Mouse (Mus musculus): ENCODE results near the gene Zfp189. TPM values are rescaled to one million over a fixed set of nuclear protein-coding genes. Genes with fewer than 3 reads are reported as not detected.

The Zfp189 gene
- polyA plus RNA-seq, 1 experiment from 2014 or later, result 3.5 TPM

DNA sequence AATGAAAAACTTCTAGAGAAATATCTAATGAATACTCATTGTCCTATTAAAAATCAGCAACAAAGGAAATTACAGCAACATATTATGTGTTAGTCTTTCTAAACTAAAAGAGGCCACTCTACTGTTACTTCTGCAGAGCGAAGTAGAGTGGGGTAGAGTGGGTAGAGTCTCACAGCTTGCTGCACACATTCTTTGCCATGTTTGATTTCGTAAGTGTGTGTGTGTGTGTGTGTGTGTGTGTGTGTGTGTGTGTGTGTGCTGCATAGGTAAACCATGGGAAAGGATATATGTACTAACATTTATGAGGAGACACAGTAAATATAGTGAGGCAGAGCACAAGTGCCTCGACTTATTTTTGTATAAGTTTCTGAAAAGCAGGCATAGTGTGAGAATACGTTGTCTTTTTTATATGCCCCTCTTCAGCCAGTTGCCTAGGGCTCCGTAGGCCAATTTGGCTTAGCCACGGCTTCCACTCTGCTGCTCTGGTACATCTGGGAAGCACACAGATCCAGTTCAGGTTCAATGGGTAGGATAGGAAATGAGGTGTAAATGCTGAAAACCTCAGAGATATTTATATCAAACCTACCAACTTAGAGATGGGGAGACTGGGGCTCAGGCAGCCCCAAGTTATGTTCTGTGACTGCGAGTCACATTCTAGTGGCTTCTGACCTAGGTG, 26.7 kb downstream of the Zfp189 start:
- WGBS (ENCODE audit: insufficient replicate concordance), result 56% methylated on average over 7 of the region's 7 CpGs
- Histone ChIP-seq H3K4me3 (ENCODE audit: low read depth, low read length) (peak overlapping the region; percentile 46), H3K9me3 (replicated peaks; ENCODE audit: control insufficient read depth, low read length) (no peaks in the 10 kb centered on the region), H3K4me2 (ENCODE audit: low read depth, low read length) (peak overlapping the region; percentile 21), H3K36me3 (ENCODE audit: control insufficient read depth, insufficient read depth) (no peaks in the 10 kb centered on the region; the same call in 1 of the 2 replicates), H3K27me3 (ENCODE audit: control insufficient read depth, insufficient read depth, low read depth, low read length) (no peaks in the 10 kb centered on the region), H3K27ac (ENCODE audit: low read length) (peak overlapping the region; percentile 69), H3K4me1 (ENCODE audit: control insufficient read depth, low read depth, low read length) (no peaks in the 10 kb centered on the region), H3K9ac (ENCODE audit: low read depth, low read length) (peak overlapping the region; percentile 53)
- ATAC-seq (ENCODE audit: low read depth), result 0 out of 2 replicates have a peak, but pooled peaks have one; percentile 19

DNA sequence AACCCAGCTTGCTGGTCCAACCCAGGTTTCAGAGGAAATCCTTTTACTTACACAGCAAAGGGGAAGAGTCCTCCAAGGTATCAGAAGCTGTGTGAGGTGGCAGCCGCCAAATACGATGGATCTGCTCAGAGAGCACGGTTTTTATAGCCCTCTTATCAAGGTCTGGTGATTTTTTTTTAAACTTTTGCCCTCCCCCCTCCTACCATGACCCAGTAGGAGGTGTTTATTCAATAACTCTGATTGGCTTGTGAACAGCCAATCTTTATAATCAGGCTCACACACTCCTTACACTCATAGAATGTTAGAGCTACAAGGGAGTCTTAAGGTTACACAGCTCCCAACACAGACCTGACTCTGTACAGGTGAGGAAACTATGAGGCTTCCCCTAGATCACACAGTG, 28.4 kb downstream of the Zfp189 start, which contains the start of gene Aldob:
Gene Aldob (minus strand): TSS at position 164 of the 400 bp plus-strand sequence.
- H3K4me2 ChIP-seq (ENCODE audit: low read depth, low read length), result no peak within 1 kb of the TSS; the same call in 1 of the 2 replicates
- peak within 1 kb of the TSS; percentile 53 for H3K9ac ChIP-seq (ENCODE audit: low read depth, low read length)
- peak within 1 kb of the TSS; percentile 46 for H3K4me3 ChIP-seq (ENCODE audit: low read depth, low read length)
- peak within 1 kb of the TSS; percentile 69 for H3K27ac ChIP-seq (ENCODE audit: low read length)
- no peaks in the 10 kb centered on the region for H3K9me3 ChIP-seq (replicated peaks; ENCODE audit: control insufficient read depth, low read length)
- no peaks in the 10 kb centered on the region for H3K4me1 ChIP-seq (ENCODE audit: control insufficient read depth, low read depth, low read length)
- peak; percentile 78 for ATAC-seq (ENCODE audit: low read depth)
- H3K36me3 ChIP-seq (ENCODE audit: control insufficient read depth, insufficient read depth), result no peaks in the 10 kb centered on the region
- WGBS (ENCODE audit: insufficient replicate concordance), result 22% methylated on average over 3 of the region's 3 CpGs
- no peaks in the 10 kb centered on the region for H3K27me3 ChIP-seq (ENCODE audit: control insufficient read depth, insufficient read depth, low read depth, low read length)

DNA sequence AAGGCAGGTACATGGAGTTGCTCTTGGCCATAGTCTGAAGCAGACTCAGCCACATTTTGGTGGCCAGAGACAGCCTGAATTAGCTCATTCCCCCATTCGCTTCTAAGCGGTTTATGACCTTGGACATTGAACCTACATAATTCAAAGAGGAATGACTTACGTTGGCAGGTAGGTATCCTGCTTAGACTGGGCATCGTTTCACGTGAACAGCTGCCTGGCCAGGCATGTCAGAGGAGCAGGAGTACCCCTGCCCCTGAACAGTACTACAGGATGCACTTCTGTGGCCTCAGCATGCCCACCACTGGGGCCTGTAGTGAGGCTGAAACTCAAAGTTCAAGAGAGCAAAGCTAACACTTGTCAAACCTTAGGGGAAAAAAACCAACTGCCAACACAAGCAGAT, 32.4 kb downstream of the Zfp189 start:
- H3K9ac ChIP-seq (ENCODE audit: low read depth, low read length), result no peak overlapping the region
- 50% methylated on average over 5 of the region's 5 CpGs for WGBS (ENCODE audit: insufficient replicate concordance)
- no peaks in the 10 kb centered on the region for H3K9me3 ChIP-seq (replicated peaks; ENCODE audit: control insufficient read depth, low read length)
- H3K27me3 ChIP-seq (ENCODE audit: control insufficient read depth, insufficient read depth, low read depth, low read length), result no peaks in the 10 kb centered on the region
- H3K4me3 ChIP-seq (ENCODE audit: low read depth, low read length), result no peak overlapping the region
- H3K27ac ChIP-seq (ENCODE audit: low read length), result peak overlapping the region; percentile 25; the same call in 1 of the 2 replicates
- H3K4me2 ChIP-seq (ENCODE audit: low read depth, low read length), result no peak overlapping the region
- peak; percentile 35; the same call in 1 of the 2 replicates for ATAC-seq (ENCODE audit: low read depth)
- no peaks in the 10 kb centered on the region for H3K36me3 ChIP-seq (ENCODE audit: control insufficient read depth, insufficient read depth)
- no peaks in the 10 kb centered on the region for H3K4me1 ChIP-seq (ENCODE audit: control insufficient read depth, low read depth, low read length)

DNA sequence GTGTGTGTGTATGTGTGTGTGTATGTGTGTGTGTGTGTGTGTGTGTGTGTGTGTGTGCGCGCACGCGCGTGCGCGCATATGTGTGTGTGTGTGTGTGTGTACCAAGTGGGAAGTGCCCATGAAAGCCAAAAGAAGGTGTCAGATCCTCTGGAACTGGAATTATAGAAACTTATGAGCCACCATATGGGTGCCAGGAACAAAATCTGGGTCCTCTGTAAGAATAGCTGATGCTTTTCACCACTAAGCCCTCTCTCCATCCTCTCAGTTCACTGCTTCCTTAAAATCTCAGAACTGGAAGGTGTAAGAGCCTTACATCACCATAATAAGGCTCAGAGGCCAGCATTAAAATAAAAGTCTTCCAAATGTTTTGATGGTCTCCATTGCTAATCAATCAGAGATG, 36.4 kb downstream of the Zfp189 start:
- ATAC-seq (ENCODE audit: low read depth), result no peak
- H3K9ac ChIP-seq (ENCODE audit: low read depth, low read length), result no peak overlapping the region
- no peaks in the 10 kb centered on the region for H3K36me3 ChIP-seq (ENCODE audit: control insufficient read depth, insufficient read depth)
- no peaks in the 10 kb centered on the region for H3K27me3 ChIP-seq (ENCODE audit: control insufficient read depth, insufficient read depth, low read depth, low read length)
- H3K4me3 ChIP-seq (ENCODE audit: low read depth, low read length), result no peak overlapping the region
- 78% methylated on average over 5 of the region's 7 CpGs for WGBS (ENCODE audit: insufficient replicate concordance)
- no peaks in the 10 kb centered on the region for H3K4me1 ChIP-seq (ENCODE audit: control insufficient read depth, low read depth, low read length)
- no peak overlapping the region for H3K27ac ChIP-seq (ENCODE audit: low read length)
- no peak overlapping the region for H3K4me2 ChIP-seq (ENCODE audit: low read depth, low read length)
- no peaks in the 10 kb centered on the region for H3K9me3 ChIP-seq (replicated peaks; ENCODE audit: control insufficient read depth, low read length)

DNA sequence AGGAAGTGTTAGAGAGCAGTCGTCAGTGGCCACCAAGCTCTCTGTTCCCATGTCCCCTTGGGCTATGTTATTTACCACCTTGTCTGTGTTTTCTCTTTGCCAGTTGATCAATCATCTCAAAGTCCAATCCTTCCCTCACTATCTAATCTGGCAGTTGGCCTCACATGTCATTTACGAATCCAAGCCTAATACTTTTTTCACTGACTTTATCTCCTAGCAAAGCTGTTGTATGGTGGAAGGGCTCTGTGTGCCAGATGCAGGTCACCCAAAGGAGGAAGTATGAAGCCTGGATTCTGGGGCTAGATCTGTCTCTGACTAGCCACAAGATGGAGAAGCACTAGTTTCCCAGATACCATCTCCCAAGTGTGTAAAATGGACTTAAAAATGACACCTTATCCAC, 37.2 kb downstream of the Zfp189 start:
- Histone ChIP-seq H3K9me3 (replicated peaks; ENCODE audit: control insufficient read depth, low read length) (no peaks in the 10 kb centered on the region), H3K27ac (ENCODE audit: low read length) (peak overlapping the region; percentile 25), H3K36me3 (ENCODE audit: control insufficient read depth, insufficient read depth) (no peaks in the 10 kb centered on the region), H3K27me3 (ENCODE audit: control insufficient read depth, insufficient read depth, low read depth, low read length) (no peaks in the 10 kb centered on the region), H3K9ac (ENCODE audit: low read depth, low read length) (no peak overlapping the region), H3K4me3 (ENCODE audit: low read depth, low read length) (no peak overlapping the region), H3K4me1 (ENCODE audit: control insufficient read depth, low read depth, low read length) (no peaks in the 10 kb centered on the region), H3K4me2 (ENCODE audit: low read depth, low read length) (no peak overlapping the region)
- 18% methylated on average over 2 of the region's 2 CpGs for WGBS (ENCODE audit: insufficient replicate concordance)
- peak; percentile 35; the same call in 1 of the 2 replicates for ATAC-seq (ENCODE audit: low read depth)

DNA sequence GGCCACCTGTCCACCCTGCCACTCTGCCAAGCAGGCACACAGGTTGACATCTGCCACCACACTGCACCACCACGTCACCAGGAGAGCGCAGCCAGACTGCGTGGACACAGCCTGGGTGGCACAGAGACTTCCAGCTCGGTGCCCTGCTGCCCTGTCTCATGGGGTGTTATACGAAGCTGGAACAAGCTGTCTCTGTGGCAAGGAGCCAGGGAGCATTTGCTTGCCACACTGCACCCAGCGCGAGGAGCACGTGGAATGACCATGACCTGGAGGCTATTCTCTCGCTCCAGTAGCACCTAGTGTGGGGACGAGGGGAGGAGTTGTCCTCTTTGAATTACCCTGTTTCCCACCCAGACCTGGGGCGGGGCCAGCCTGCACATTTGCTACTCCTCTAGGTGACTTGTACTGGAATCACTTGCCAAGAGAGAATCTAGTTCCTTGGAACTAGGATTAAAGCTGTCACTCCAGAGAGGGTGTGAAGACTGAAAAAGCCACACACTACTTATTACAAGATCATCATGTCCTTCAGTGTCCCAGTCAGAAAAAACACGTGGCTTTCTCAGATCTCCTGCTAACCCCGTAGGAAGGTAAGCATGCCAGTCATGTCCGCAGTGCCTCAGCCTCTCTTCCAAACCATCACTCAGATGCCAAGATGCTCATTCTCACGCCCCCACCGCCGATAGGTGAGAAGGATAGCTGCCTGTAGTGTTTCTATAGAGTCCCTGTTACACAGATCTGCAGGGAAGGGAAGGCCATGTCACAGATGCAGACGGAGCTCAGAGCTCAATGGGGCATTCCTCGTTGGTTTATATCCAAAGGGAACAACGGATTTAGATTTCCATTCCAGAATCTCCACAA, 39.2 kb downstream of the Zfp189 start:
- H3K36me3 ChIP-seq (ENCODE audit: control insufficient read depth, insufficient read depth), result no peaks in the 10 kb centered on the region
- H3K27ac ChIP-seq (ENCODE audit: low read length), result 0 out of 2 replicates have a peak overlapping the region, but pooled peaks have one; percentile 37
- H3K4me2 ChIP-seq (ENCODE audit: low read depth, low read length), result no peak overlapping the region
- peak; percentile 91 for ATAC-seq (ENCODE audit: low read depth)
- no peaks in the 10 kb centered on the region for H3K27me3 ChIP-seq (ENCODE audit: control insufficient read depth, insufficient read depth, low read depth, low read length)
- 55% methylated on average over 20 of the region's 20 CpGs for WGBS (ENCODE audit: insufficient replicate concordance)
- H3K4me3 ChIP-seq (ENCODE audit: low read depth, low read length), result no peak overlapping the region
- H3K4me1 ChIP-seq (ENCODE audit: control insufficient read depth, low read depth, low read length), result no peaks in the 10 kb centered on the region
- no peaks in the 10 kb centered on the region for H3K9me3 ChIP-seq (replicated peaks; ENCODE audit: control insufficient read depth, low read length)
- H3K9ac ChIP-seq (ENCODE audit: low read depth, low read length), result no peak overlapping the region

DNA sequence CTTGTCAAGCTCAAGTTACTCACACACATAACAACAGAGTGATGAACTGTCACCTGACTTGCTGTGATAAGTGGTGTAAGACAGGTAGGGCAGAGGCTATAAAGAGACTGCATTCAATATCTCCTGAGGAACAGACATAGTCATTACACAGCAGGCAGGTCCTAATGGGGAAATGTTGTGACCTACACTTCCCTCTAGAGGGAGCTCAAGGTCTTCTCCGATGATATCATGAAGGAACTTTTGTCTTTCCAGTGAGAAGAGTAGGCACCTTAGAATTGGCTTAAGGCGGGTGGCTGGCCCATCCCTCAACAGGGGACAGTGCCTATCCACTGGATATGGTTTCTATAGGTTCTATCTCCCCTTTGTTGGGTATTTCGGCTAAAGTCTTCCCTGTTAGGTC, 46.6 kb downstream of the Zfp189 start:
- no peaks in the 10 kb centered on the region for H3K36me3 ChIP-seq (ENCODE audit: control insufficient read depth, insufficient read depth)
- no peak overlapping the region for H3K9ac ChIP-seq (ENCODE audit: low read depth, low read length)
- 0 out of 2 replicates have a peak, but pooled peaks have one; percentile 35 for ATAC-seq (ENCODE audit: low read depth)
- H3K4me2 ChIP-seq (ENCODE audit: low read depth, low read length), result no peak overlapping the region
- H3K4me1 ChIP-seq (ENCODE audit: control insufficient read depth, low read depth, low read length), result no peaks in the 10 kb centered on the region
- H3K4me3 ChIP-seq (ENCODE audit: low read depth, low read length), result no peak overlapping the region
- no peak overlapping the region for H3K27ac ChIP-seq (ENCODE audit: low read length)
- 5% methylated on average over 3 of the region's 3 CpGs for WGBS (ENCODE audit: insufficient replicate concordance)
- H3K27me3 ChIP-seq (ENCODE audit: control insufficient read depth, insufficient read depth, low read depth, low read length), result no peaks in the 10 kb centered on the region
- no peaks in the 10 kb centered on the region for H3K9me3 ChIP-seq (replicated peaks; ENCODE audit: control insufficient read depth, low read length)

DNA sequence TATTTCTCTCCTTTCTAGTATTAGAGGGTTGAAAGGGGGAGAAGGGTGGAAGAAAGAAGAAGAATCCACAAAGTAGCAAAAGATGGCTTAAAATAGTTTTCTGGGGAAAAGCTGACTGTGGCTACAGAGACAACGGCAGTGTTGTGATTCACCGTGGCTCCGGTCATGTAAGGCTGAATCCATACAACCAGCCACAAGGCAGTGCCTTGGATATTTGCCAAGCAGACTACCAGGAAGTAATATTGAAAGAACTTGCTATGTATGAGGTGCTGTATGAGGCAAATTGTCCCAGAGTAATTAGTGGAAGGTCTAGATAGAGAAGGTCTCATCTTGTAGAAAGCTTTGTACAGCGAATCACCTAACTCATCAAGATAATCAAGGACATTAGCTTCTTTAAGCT, 51.2 kb downstream of the Zfp189 start:
- H3K27ac ChIP-seq (ENCODE audit: low read length), result no peak overlapping the region
- H3K27me3 ChIP-seq (ENCODE audit: control insufficient read depth, insufficient read depth, low read depth, low read length), result no peaks in the 10 kb centered on the region
- no peaks in the 10 kb centered on the region for H3K4me1 ChIP-seq (ENCODE audit: control insufficient read depth, low read depth, low read length)
- H3K9me3 ChIP-seq (replicated peaks; ENCODE audit: control insufficient read depth, low read length), result no peaks in the 10 kb centered on the region
- no peak overlapping the region for H3K4me2 ChIP-seq (ENCODE audit: low read depth, low read length)
- no peak overlapping the region for H3K4me3 ChIP-seq (ENCODE audit: low read depth, low read length)
- H3K9ac ChIP-seq (ENCODE audit: low read depth, low read length), result no peak overlapping the region
- no peaks in the 10 kb centered on the region for H3K36me3 ChIP-seq (ENCODE audit: control insufficient read depth, insufficient read depth)
- ATAC-seq (ENCODE audit: low read depth), result no peak
- 75% methylated on average over 4 of the region's 4 CpGs for WGBS (ENCODE audit: insufficient replicate concordance)

Measured in liver, embryonic 16.5 days (tissue).